Mouse (Mus musculus) right cerebral cortex, postnatal 10 days (tissue): ENCODE results near the gene Lax1.

Experiments used
- DNase-seq, 2 experiments: peaks; one replicate each; pipeline ENCODE4 v3.0.0; 2021; ENCODE audit warnings: low spot score in 2 of 2

The Lax1 gene

DNA sequence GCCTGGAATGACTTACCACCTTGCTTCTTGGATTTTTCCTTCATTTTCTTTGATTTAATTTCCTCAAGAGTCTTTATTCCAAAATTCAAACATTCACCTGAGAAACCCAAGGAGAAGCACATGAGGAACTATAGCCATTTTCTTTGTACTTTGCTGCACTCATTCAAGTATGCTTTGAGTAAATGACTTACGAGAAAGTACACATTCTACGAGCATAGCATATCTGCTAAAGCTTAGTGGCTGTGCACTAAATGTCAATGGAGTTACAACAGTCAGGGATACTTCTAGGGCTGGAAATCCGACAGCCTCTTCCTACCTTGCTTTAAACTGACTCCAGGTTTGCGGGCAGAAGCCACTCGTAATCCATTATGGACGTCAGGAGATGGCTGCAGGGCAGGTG is 51.4 kb downstream of the Lax1 start:
- DNase-seq = no peak

DNA sequence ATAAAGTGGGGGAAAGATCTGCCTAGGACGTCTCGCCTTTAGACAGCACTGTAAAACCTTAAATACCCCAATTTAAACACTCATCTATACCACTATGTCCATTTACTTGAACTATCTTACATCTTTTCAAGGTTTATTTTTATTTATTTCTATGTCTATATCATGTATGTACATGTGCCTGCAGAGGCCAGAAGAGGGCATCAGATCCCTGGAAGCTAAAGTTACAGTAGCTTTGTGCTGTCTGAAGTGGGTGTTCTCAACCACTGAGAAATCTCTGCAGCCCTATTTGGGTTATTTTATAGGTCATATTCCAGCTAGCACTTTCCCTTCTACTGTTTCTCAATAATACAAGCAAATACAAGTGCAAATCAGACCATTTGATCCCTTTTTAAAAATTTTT is 57.7 kb downstream of the Lax1 start:
- DNase-seq = no peak
